Mouse (Mus musculus): ENCODE measurements around the gene Hcfc2. TPM values are rescaled to one million over a fixed set of nuclear protein-coding genes. Genes with fewer than 3 reads are reported as not detected.
A peak's percentile ranks its signal among the peaks of the same experiment; 100 is the strongest.

The Hcfc2 gene
- polyA plus RNA-seq, 1 experiment from 2014 or later, result 29.0 TPM

DNA sequence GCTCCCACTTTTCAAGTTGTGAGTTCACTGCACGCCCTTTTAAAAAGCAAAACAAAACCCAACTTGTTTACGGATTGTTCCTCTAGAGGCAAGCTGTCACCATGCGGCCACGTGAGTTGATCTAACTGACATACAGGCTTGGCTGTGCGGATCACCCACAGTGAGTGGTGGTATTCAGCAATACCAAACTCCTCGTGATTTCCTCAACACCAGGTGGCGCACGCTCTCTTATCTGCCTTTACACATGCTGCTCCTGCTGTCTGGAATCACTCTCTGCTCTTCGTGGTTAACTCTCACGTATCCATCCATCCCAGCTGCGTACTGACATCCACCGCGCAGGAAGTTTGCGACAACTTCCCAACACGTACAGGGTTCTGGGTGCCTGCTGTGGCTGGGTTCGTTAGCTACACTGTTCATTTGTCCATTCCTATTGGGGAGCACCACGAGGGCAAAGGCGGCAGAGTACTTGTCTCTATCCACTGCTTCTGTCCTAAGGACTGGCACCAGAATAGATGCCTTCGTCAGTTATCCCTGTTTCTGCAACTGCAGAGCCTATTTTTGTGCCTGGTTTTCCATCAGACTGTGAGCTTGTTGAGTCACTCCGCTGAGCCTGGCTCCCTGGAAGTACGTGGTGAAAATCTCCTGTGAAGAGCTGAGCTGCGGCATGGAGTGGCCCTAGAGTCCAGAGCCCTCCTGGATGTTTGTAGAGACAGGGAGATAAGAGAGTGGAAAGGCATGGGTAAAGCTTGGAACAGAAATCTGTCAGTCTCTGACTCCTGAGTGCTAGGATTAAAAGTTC lies 29.3 kb upstream of the Hcfc2 start:
- H3K4me1 ChIP-seq (ENCODE audit: control insufficient read depth, insufficient read depth, low read length), result no peaks in the 10 kb centered on the region
- H3K4me2 ChIP-seq (ENCODE audit: low read depth, low read length), result peak overlapping the region; percentile 35
- 0 out of 2 replicates have a peak overlapping the region, but pooled peaks have one; percentile 17 for H3K4me3 ChIP-seq (ENCODE audit: low read length)
- no peak overlapping the region for H3K27ac ChIP-seq (ENCODE audit: low read length)
- H3K9me3 ChIP-seq (ENCODE audit: control insufficient read depth, low read length), result no peaks in the 10 kb centered on the region
- 18% methylated on average over 22 of the region's 22 CpGs for WGBS
- H3K9ac ChIP-seq (ENCODE audit: low read depth, low read length), result peak overlapping the region; percentile 50
- peak; percentile 93 for ATAC-seq
- no peaks in the 10 kb centered on the region for H3K27me3 ChIP-seq (replicated peaks; ENCODE audit: control insufficient read depth, insufficient read depth, low read length)
- H3K36me3 ChIP-seq (ENCODE audit: control insufficient read depth, insufficient read depth, low read length), result no peaks in the 10 kb centered on the region

DNA sequence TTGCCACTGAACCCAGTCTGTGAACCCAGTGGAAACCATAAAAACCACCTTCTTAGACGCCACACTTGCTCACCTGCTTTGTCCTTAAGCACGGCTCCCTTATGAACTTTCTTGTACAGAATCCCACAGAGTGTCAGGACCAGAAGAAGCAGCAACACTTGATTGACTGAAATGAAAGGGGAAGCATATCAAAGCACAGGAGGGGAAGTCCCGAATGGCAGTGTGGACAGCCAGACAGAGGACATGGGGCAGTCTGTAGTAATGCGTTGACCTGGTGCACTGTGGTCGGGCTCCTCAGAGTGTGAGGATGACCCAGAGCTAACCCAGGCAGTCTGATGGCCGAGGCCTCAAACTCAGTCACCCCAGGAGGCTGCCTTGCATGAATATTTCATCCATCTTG lies 25.8 kb upstream of the Hcfc2 start:
- Histone ChIP-seq H3K4me1 (ENCODE audit: control insufficient read depth, insufficient read depth, low read length) (no peaks in the 10 kb centered on the region), H3K9me3 (ENCODE audit: control insufficient read depth, low read length) (no peaks in the 10 kb centered on the region), H3K4me3 (ENCODE audit: low read length) (no peak overlapping the region), H3K36me3 (ENCODE audit: control insufficient read depth, insufficient read depth, low read length) (no peaks in the 10 kb centered on the region), H3K4me2 (ENCODE audit: low read depth, low read length) (no peak overlapping the region), H3K9ac (ENCODE audit: low read depth, low read length) (no peak overlapping the region), H3K27ac (ENCODE audit: low read length) (no peak overlapping the region), H3K27me3 (replicated peaks; ENCODE audit: control insufficient read depth, insufficient read depth, low read length) (no peaks in the 10 kb centered on the region)
- WGBS, result 74% methylated on average over 6 of the region's 6 CpGs
- no peak for ATAC-seq

DNA sequence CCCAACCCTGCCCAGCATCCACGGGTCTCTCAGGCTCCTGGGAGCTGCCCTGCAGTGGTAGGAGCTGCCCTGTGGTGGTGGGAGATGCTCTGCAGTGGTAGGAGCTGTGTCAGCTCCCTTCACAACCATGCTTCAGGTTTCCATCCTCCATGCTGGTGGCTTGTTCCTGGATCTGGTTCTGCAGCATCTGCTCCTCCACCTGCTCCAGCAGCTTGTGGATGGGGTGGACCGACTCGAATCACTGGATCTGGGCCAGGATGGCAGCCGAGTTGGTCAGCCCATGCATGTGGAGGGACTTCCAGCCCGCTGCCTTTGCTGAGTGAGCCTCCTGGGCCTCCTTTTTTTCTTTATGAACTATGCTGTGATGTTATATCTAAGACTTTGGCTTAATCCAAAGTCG lies 19.0 kb upstream of the Hcfc2 start:
- no peaks in the 10 kb centered on the region for H3K4me1 ChIP-seq (ENCODE audit: control insufficient read depth, insufficient read depth, low read length)
- no peak for ATAC-seq
- WGBS, result 79% methylated on average over 6 of the region's 6 CpGs

DNA sequence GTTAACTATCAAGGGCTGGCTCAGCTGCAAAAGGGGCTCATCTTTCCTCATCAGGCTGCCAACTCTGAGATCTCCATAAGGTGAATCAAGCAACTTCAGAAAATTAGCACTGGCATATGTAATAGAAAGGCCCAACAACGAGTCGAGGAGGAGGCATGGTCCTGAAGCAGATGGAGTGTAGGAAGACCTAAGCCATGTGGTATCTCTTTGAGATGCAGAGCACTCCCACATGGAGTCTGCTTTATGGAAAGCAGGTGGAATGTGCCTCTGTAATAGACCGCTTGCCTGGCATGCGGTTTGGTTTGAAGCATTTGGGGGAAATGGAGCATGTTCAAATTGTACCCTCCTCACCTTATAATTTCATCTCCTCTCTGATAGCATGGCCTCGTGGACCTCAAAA lies 15.2 kb upstream of the Hcfc2 start:
- H3K36me3 ChIP-seq (ENCODE audit: control insufficient read depth, insufficient read depth, low read length), result no peaks in the 10 kb centered on the region
- H3K4me2 ChIP-seq (ENCODE audit: low read depth, low read length), result no peak overlapping the region
- H3K4me3 ChIP-seq (ENCODE audit: low read length), result no peak overlapping the region
- no peak for ATAC-seq
- no peak overlapping the region for H3K27ac ChIP-seq (ENCODE audit: low read length)
- WGBS, result 86% methylated on average over 5 of the region's 5 CpGs
- peaks cover 3% of the 10 kb centered on the region; the same call in 1 of the 2 replicates for H3K9me3 ChIP-seq (ENCODE audit: control insufficient read depth, low read length)
- no peaks in the 10 kb centered on the region for H3K4me1 ChIP-seq (ENCODE audit: control insufficient read depth, insufficient read depth, low read length)
- H3K9ac ChIP-seq (ENCODE audit: low read depth, low read length), result no peak overlapping the region
- no peaks in the 10 kb centered on the region for H3K27me3 ChIP-seq (replicated peaks; ENCODE audit: control insufficient read depth, insufficient read depth, low read length)

More for the DNA sequence above, 19.0 kb upstream of the Hcfc2 start:
- Histone ChIP-seq H3K27ac (ENCODE audit: low read length) (no peak overlapping the region), H3K4me3 (ENCODE audit: low read length) (no peak overlapping the region), H3K9me3 (ENCODE audit: control insufficient read depth, low read length) (no peaks in the 10 kb centered on the region), H3K27me3 (replicated peaks; ENCODE audit: control insufficient read depth, insufficient read depth, low read length) (no peaks in the 10 kb centered on the region), H3K36me3 (ENCODE audit: control insufficient read depth, insufficient read depth, low read length) (no peaks in the 10 kb centered on the region), H3K4me2 (ENCODE audit: low read depth, low read length) (no peak overlapping the region), H3K9ac (ENCODE audit: low read depth, low read length) (no peak overlapping the region)

DNA sequence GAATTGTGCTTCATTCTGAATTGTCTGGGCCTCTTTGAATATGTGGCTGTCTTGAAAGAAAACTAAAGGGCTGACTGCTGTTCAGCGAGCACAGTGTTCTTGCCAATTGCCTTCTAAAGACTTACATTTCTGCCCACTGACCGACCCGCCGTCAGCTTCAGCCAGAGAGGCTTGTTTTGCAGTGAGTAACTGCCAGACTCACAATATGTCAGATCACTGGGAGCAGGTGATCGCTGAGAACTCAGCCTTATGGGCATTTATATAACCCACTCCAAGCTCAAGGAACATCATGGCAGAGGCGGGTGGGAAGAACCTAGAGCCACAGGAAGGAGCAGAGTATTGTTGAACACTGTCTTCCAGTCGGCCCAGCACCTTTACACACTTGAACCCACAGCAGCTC lies 14.3 kb upstream of the Hcfc2 start:
- ATAC-seq, result no peak
- no peak overlapping the region for H3K4me2 ChIP-seq (ENCODE audit: low read depth, low read length)
- WGBS, result 83% methylated on average over 7 of the region's 7 CpGs

DNA sequence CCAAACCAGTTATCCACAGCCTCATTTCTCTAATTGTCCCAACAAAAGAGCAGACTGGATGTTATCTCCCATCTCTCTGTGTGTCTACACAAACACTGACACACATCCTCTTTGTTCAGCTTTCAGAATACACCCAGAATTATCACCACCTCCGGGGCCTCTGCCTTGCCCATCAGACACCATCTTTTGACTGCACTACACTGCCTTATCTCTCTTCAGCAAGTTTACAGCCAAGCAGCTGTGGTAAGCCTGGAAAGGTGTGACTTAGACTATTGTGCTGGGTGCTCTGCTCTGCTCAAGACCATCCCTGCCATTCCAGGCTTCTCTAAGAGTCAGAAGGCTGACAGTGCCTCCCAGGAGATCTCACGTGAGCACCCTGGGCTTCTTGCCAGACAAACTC lies 10.5 kb upstream of the Hcfc2 start:
- no peak for ATAC-seq
- H3K36me3 ChIP-seq (ENCODE audit: control insufficient read depth, insufficient read depth, low read length), result no peaks in the 10 kb centered on the region
- WGBS, result 56% methylated on average over 2 of the region's 2 CpGs

More for the DNA sequence above, 14.3 kb upstream of the Hcfc2 start:
- Histone ChIP-seq H3K27ac (ENCODE audit: low read length) (no peak overlapping the region), H3K9me3 (ENCODE audit: control insufficient read depth, low read length) (peaks cover 4% of the 10 kb centered on the region; the same call in 1 of the 2 replicates), H3K4me3 (ENCODE audit: low read length) (no peak overlapping the region), H3K9ac (ENCODE audit: low read depth, low read length) (no peak overlapping the region), H3K27me3 (replicated peaks; ENCODE audit: control insufficient read depth, insufficient read depth, low read length) (no peaks in the 10 kb centered on the region), H3K4me1 (ENCODE audit: control insufficient read depth, insufficient read depth, low read length) (no peaks in the 10 kb centered on the region), H3K36me3 (ENCODE audit: control insufficient read depth, insufficient read depth, low read length) (no peaks in the 10 kb centered on the region)

DNA sequence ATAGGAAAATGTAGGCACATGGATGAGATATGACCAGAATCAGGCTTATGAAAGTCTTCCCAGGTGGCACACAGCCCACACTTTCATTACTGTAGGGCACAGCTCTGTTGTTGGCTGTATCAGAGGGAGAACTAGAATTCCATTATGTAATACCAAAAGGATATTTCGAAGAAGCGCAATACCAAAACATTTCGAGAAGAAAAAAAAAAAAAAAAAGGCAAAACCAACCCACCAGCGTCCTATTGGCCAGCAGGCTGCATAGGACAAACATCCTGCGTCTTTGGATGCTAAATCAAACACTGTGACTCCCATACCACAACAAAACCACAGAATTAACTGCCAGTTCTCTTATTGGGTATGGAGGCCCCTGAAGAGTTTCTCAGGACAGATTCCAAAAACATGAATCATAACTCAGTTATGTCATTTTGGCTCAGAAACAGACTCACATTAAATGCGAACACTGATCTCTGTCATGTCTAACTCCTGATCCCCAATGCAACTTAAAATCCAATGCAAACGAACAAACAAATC lies 6.2 kb upstream of the Hcfc2 start:
- Histone ChIP-seq H3K4me2 (ENCODE audit: low read depth, low read length) (peak overlapping the region; percentile 47), H3K9me3 (ENCODE audit: control insufficient read depth, low read length) (peaks cover 4% of the 10 kb centered on the region; the same call in 1 of the 2 replicates), H3K27me3 (replicated peaks; ENCODE audit: control insufficient read depth, insufficient read depth, low read length) (no peaks in the 10 kb centered on the region), H3K27ac (ENCODE audit: low read length) (peak overlapping the region; percentile 34), H3K9ac (ENCODE audit: low read depth, low read length) (0 out of 2 replicates have a peak overlapping the region, but pooled peaks have one; percentile 53), H3K4me3 (ENCODE audit: low read length) (peak overlapping the region; percentile 21), H3K36me3 (ENCODE audit: control insufficient read depth, insufficient read depth, low read length) (no peaks in the 10 kb centered on the region), H3K4me1 (ENCODE audit: control insufficient read depth, insufficient read depth, low read length) (no peaks in the 10 kb centered on the region)
- ATAC-seq, result peak; percentile 71; the same call in 1 of the 2 replicates
- WGBS, result 45% methylated on average over 7 of the region's 7 CpGs

More for the DNA sequence above, 10.5 kb upstream of the Hcfc2 start:
- H3K9ac ChIP-seq (ENCODE audit: low read depth, low read length), result no peak overlapping the region
- H3K27ac ChIP-seq (ENCODE audit: low read length), result no peak overlapping the region
- peaks cover 4% of the 10 kb centered on the region; the same call in 1 of the 2 replicates for H3K9me3 ChIP-seq (ENCODE audit: control insufficient read depth, low read length)
- H3K4me2 ChIP-seq (ENCODE audit: low read depth, low read length), result no peak overlapping the region
- no peaks in the 10 kb centered on the region for H3K27me3 ChIP-seq (replicated peaks; ENCODE audit: control insufficient read depth, insufficient read depth, low read length)
- H3K4me3 ChIP-seq (ENCODE audit: low read length), result no peak overlapping the region
- H3K4me1 ChIP-seq (ENCODE audit: control insufficient read depth, insufficient read depth, low read length), result no peaks in the 10 kb centered on the region

DNA sequence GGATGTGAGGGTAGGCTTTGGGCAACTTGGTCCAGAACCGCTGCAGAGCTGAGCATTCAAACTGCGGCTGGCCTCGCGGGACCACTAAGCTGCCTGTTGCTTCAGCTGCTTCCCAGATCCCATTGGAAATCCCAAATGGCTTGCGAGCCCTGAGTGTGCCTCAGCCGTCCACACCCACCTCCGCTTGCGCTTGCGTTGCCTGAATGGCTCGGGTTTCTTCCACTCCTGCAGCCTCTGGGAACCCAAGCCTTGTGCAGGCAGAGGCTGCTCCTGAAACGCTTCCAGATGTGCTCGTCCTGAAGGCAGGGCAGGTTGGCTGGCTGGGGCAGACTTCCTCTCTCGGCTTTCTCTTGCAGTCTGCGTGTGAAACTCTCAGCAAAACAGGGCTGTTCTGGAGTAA lies 5.5 kb upstream of the Hcfc2 start, which contains the start of gene Glt8d2:
Gene Glt8d2, minus strand, starts transcription at position 157 of the 400 bp plus-strand sequence.
- Histone ChIP-seq H3K9me3 (ENCODE audit: control insufficient read depth, low read length) (peaks cover 4% of the 10 kb centered on the region; the same call in 1 of the 2 replicates), H3K36me3 (ENCODE audit: control insufficient read depth, insufficient read depth, low read length) (no peaks in the 10 kb centered on the region), H3K4me3 (ENCODE audit: low read length) (peak within 1 kb of the TSS; percentile 21), H3K27ac (ENCODE audit: low read length) (peak within 1 kb of the TSS; percentile 34), H3K4me2 (ENCODE audit: low read depth, low read length) (peak within 1 kb of the TSS; percentile 47), H3K4me1 (ENCODE audit: control insufficient read depth, insufficient read depth, low read length) (no peaks in the 10 kb centered on the region), H3K27me3 (replicated peaks; ENCODE audit: control insufficient read depth, insufficient read depth, low read length) (no peaks in the 10 kb centered on the region), H3K9ac (ENCODE audit: low read depth, low read length) (peak within 1 kb of the TSS; percentile 53)
- WGBS, result 4% methylated on average over 14 of the region's 14 CpGs
- peak; percentile 84 for ATAC-seq

DNA sequence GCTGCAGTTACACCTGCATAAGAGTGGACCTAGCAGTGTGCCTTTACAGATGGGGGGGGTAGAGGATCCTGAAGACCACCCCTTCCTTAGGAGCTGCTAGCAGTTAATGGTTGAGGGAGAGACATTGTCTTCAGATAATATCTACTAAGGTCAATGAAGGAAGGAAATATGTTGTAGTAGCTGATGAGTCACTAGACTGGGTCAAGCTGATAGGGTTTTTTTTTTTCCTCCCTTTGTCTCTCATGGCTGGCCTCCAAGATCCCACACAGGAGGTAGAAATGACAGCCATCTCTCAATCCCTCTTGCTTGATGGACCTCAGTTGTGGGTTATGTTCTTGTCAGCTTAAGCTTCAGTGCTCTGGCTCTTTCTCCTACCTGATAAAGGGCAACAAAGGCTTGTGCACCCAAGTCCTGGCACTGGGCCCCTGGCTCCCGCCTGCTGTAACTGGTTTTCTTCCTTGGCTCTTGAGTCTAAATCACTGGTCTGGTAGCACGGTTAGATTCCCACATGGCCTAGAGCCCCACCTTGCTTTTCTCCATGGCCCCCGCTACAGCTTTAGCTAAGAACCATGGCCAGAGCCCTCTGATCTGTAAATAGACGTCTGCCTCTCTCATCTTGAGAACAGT lies 606 bp downstream of the Hcfc2 start:
- H3K9ac ChIP-seq (ENCODE audit: low read depth, low read length), result no peak overlapping the region
- H3K4me3 ChIP-seq (ENCODE audit: low read length), result no peak overlapping the region
- WGBS, result 70% methylated on average over 4 of the region's 4 CpGs
- H3K4me2 ChIP-seq (ENCODE audit: low read depth, low read length), result no peak overlapping the region
- no peaks in the 10 kb centered on the region for H3K9me3 ChIP-seq (ENCODE audit: control insufficient read depth, low read length)
- no peak for ATAC-seq
- H3K36me3 ChIP-seq (ENCODE audit: control insufficient read depth, insufficient read depth, low read length), result no peaks in the 10 kb centered on the region
- peaks cover 8% of the 10 kb centered on the region; the same call in 1 of the 2 replicates for H3K4me1 ChIP-seq (ENCODE audit: control insufficient read depth, insufficient read depth, low read length)
- no peaks in the 10 kb centered on the region for H3K27me3 ChIP-seq (replicated peaks; ENCODE audit: control insufficient read depth, insufficient read depth, low read length)
- no peak overlapping the region for H3K27ac ChIP-seq (ENCODE audit: low read length)

Data from intestine, embryonic 16.5 days (tissue).